Mouse (Mus musculus): ENCODE measurements around the gene Plekhm1. TPM values are rescaled to one million over a fixed set of nuclear protein-coding genes. Genes with fewer than 3 reads are reported as not detected.

The Plekhm1 gene
- total RNA-seq, 2 experiments from 2014 or later: 18.0 TPM

GRCm38 (mm10) chr11:103315379-103315778, 97.1 kb downstream of the Plekhm1 start:
- DNase-seq (ENCODE audit: low spot score in 2 of 2): no peak

- no peak for DNase-seq (ENCODE audit: low spot score in 2 of 2)
These were observed 97.6 kb downstream of the Plekhm1 start for GRCm38 (mm10) chr11:103314736-103315374.

Other genes starting within 250 kb of the Plekhm1 start
- gene Fmnl1, start 241.6 kb downstream of the Plekhm1 start, total RNA-seq (2021): 10 to 100 TPM; 13.4 to 14.2 TPM
- under 1 TPM; 0.45 to 0.70 TPM for gene 1700023F06Rik, start 204.1 kb downstream of the Plekhm1 start, total RNA-seq (2021)
- gene Spata32, start 194.3 kb downstream of the Plekhm1 start, total RNA-seq (2021): not detected
- gene Map3k14, start 145.2 kb downstream of the Plekhm1 start, total RNA-seq (2021): 1 to 10 TPM; 6.9 to 8.0 TPM
- gene Arhgap27, start 49.0 kb downstream of the Plekhm1 start, total RNA-seq (2021): 10 to 100 TPM; 21.0 to 22.3 TPM
- gene Lrrc37a, start 91.9 kb upstream of the Plekhm1 start, total RNA-seq (2021): not detected
- not detected for gene Gm884, start 208.5 kb upstream of the Plekhm1 start, total RNA-seq (2021)
- not detected for gene Lyzl6, start 226.2 kb upstream of the Plekhm1 start, total RNA-seq (2021)
- under 1 TPM in 1 of 2 experiments, not detected in 1; 0.31 TPM for gene Rprml, start 236.9 kb upstream of the Plekhm1 start, total RNA-seq (2021)

Measured in adrenal gland, postnatal 4 days (tissue).